Mouse (Mus musculus): ENCODE measurements around the gene Scrg1.
"Not testable (repeated sequence)": the region's sequence is repeated elsewhere in the genome, so short reads cannot be mapped to it uniquely, and the experiment has no call there.

The Scrg1 gene

GRCm38 (mm10) chr8:57455765-57456164, at the start of gene Scrg1:
TSS of gene Scrg1 (plus strand) at chr8:57455923.
- no peak for DNase-seq (ENCODE audit: inconsistent ontology term)

GRCm38 (mm10) chr8:57406366-57406765, 49.4 kb upstream of the Scrg1 start:
- no peak for DNase-seq (ENCODE audit: inconsistent ontology term)

- no peak for DNase-seq (ENCODE audit: inconsistent ontology term)
Measured at GRCm38 (mm10) chr8:57409333-57409732, 46.4 kb upstream of the Scrg1 start.

- no peak for DNase-seq (ENCODE audit: inconsistent ontology term)
Measured at GRCm38 (mm10) chr8:57409779-57410472, 45.8 kb upstream of the Scrg1 start.

- no peak for DNase-seq (ENCODE audit: inconsistent ontology term)
Measured at GRCm38 (mm10) chr8:57410473-57410863, 45.3 kb upstream of the Scrg1 start.

GRCm38 (mm10) chr8:57411366-57411765, 44.4 kb upstream of the Scrg1 start:
- no peak for DNase-seq (ENCODE audit: inconsistent ontology term)

GRCm38 (mm10) chr8:57416827-57417226, 38.9 kb upstream of the Scrg1 start:
- DNase-seq (ENCODE audit: inconsistent ontology term): no peak

- DNase-seq (ENCODE audit: inconsistent ontology term): no peak
Measured at GRCm38 (mm10) chr8:57426074-57426473, 29.6 kb upstream of the Scrg1 start.

- peak; percentile 7 for DNase-seq (ENCODE audit: inconsistent ontology term)
Measured at GRCm38 (mm10) chr8:57427581-57428366, 27.9 kb upstream of the Scrg1 start.

- no peak for DNase-seq (ENCODE audit: inconsistent ontology term)
Measured at GRCm38 (mm10) chr8:57428566-57428965, 27.2 kb upstream of the Scrg1 start.

- peak; percentile 53 for DNase-seq (ENCODE audit: inconsistent ontology term)
Measured at GRCm38 (mm10) chr8:57429166-57429887, 26.4 kb upstream of the Scrg1 start.

GRCm38 (mm10) chr8:57429888-57430274, 25.8 kb upstream of the Scrg1 start:
- not testable (repeated sequence) for DNase-seq (ENCODE audit: inconsistent ontology term)

- peak; percentile 66 for DNase-seq (ENCODE audit: inconsistent ontology term)
Measured at GRCm38 (mm10) chr8:57430901-57431300, 24.8 kb upstream of the Scrg1 start.

GRCm38 (mm10) chr8:57432802-57433201, 22.9 kb upstream of the Scrg1 start:
- DNase-seq (ENCODE audit: inconsistent ontology term): no peak

- peak; percentile 8 for DNase-seq (ENCODE audit: inconsistent ontology term)
Measured at GRCm38 (mm10) chr8:57435768-57436436, 19.8 kb upstream of the Scrg1 start.

- DNase-seq (ENCODE audit: inconsistent ontology term): no peak
Measured at GRCm38 (mm10) chr8:57436437-57436796, 19.3 kb upstream of the Scrg1 start.

GRCm38 (mm10) chr8:57441131-57441530, 14.6 kb upstream of the Scrg1 start:
- DNase-seq (ENCODE audit: inconsistent ontology term): no peak

- no peak for DNase-seq (ENCODE audit: inconsistent ontology term)
Measured at GRCm38 (mm10) chr8:57441556-57441955, 14.2 kb upstream of the Scrg1 start.

GRCm38 (mm10) chr8:57443289-57443688, 12.4 kb upstream of the Scrg1 start:
- DNase-seq (ENCODE audit: inconsistent ontology term): no peak

GRCm38 (mm10) chr8:57445901-57446300, 9.8 kb upstream of the Scrg1 start:
- DNase-seq (ENCODE audit: inconsistent ontology term): not testable (repeated sequence)

GRCm38 (mm10) chr8:57450726-57451125, 5.0 kb upstream of the Scrg1 start:
- DNase-seq (ENCODE audit: inconsistent ontology term): no peak

- no peak for DNase-seq (ENCODE audit: inconsistent ontology term)
Measured at GRCm38 (mm10) chr8:57451896-57452295, 3.8 kb upstream of the Scrg1 start.

All from Muller cell, postnatal 12 days (primary cell).